Mouse (Mus musculus) urinary bladder, adult 18-20 months (tissue): ENCODE measurements at regions not wholly inside any gene's neighbourhood (a gene's known extent, or its start where the extent isn't known, plus 50 kb on each side); places are given as distances from the start of the nearest gene placed in this dataset.

Experiments used
- DNase-seq, 2 experiments: peaks; one replicate each; pipeline ENCODE4 v3.0.0; 2022; ENCODE audit warnings: low spot score in 2 of 2, mixed read lengths in 2 of 2

DNA sequence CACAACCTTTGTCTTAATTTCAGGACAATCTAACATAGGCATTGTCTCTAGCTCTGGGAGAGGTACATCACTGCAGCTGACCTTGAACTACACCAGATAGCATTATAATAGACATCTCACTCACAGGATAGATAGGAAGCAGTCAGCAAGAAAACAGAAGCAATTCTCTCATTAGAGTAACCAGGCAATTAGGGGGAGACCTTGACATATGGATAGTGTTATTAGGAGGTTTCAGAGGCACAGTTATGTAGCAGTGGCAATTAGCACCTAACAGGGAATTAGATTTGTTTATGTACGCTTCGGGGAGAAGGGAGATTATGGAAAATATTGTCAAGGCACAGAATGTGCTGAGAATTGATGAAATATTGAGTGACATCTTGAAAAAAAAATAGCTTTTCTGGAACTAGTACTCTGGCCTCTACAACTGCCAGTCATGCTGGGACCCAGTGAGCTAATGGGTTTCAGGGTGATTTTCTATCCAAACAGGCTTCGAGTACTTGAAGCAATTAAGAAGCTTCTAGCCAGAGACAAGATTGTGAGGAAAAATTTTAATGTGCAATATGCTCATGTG is 216.8 kb upstream of the Aco1 start:
- no peak for DNase-seq

DNA sequence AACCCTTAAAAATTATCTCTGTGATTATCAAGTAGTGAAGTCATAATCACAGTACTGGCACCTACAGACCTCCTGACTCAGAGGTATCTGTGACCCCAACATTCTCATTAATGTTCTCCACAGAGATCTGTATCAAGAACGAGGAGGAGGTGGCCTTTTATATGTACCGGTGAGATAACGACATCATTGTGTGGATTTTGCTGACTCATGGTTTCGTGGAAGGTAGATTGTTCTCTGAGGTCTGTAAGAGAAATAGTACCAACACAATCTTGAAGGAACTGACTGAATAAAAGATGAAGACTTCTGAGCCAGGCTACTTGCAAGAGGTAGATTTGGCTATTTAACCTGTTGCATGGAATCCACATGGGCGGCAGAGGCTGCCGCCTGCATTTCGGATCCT is 216.3 kb upstream of the Aco1 start:
- DNase-seq = no peak

DNA sequence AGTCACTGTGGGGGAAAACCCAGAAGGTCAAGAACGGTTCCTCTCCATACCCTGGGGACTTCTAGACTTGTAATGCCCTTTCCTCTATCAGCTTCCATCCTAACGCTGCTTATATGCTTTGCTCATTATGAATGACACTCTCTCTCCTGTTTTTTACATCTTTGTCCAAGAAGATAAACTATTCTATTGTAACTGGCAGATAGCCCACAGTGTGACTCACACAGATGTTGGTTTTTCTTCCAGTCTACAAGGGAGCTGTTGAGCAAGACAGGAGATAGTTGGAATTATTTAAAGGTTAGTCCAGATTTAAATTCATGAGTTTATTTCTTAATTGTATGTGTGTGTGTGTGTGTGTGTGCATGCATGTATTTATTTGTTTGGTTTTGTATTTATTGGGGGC is 214.4 kb upstream of the Aco1 start:
- DNase-seq = no peak

DNA sequence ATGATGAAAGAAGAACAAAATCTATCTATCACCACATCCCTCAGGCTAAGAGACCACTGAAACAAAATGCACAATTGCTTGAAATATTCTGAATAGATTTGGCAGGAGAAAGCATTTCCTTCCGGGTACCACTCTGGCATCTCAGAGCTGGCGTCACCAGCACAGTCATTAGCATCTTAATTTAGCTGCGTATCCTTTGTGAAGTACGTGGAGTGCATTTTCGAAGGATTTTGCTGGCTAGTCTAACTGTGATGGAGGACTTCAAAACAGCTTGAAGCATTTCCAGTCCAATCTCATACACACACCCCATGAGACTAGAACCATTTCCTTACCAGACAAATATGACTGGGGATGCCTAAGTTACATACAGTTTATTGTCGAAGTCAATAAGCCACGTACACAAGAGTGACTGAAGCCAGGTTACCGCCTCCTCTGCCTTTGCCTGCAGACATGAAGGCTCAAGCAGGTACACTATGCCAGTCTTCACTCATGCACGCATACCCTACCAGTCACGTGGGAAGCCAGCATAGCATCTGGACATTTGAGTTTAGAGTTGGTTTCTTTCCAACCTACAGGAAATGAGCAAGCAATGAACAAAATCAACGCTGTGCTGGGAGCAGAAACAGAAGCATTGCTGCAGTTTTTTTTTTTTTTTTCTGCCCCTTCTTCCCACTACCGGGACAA is 208.7 kb upstream of the Aco1 start:
- no peak for DNase-seq

DNA sequence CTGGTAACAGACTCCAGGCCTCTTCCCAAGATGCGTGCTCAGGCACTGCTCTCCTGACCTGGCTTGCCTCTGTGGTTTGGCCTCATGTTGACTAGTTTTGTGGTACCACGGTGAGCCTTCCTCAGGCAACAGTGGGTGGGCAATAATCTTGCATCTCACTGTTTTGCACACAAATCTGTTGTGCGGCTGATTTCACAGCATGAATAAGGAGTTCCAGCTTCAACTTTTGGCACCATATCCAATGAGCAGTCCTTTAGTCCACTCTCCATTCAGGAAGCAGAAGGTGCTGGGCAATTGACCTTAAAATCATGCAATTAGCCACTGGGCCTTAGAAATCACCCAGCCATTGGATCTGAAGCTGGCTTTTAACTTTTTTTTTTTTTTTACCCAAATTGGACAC is 184.2 kb upstream of the Aco1 start:
- DNase-seq = no peak

DNA sequence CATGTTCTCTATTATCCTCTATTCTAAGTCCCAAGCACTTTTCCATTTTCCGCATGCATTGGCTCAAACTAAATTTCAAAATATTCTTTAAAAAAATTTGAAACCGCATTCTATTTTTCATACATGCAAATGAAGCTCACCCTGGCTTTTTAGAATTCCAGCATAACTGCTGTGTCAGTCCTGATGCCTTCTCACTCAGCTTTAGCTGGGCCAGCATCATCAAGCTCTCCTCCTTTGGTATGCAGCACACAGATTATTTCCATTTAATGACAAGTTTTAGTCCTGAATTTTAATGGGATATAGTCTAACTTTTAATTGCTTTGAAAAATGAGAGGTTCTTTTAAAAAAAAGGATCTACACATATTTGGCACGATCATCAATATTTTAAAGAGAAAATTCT is 174.9 kb upstream of the Aco1 start:
- no peak for DNase-seq

DNA sequence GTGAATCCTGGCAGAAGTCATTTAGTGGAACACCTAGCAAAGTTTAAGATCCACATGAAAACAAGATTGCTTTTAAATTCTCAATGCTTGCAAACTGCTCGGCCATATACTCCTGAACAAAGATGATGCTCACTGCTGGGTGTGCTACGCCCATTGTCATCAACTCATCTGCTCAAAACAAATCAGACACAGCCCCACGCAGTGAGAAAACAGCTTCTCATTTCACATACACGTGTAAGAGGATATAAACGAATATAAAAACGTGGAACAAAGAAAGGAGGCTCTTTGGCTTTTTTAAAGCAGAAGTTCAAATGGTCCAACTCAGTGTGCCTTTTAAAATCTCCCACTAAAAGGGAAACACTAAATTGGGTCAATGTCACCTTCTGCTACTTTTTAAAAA is 151.5 kb upstream of the Aco1 start:
- no peak for DNase-seq

DNA sequence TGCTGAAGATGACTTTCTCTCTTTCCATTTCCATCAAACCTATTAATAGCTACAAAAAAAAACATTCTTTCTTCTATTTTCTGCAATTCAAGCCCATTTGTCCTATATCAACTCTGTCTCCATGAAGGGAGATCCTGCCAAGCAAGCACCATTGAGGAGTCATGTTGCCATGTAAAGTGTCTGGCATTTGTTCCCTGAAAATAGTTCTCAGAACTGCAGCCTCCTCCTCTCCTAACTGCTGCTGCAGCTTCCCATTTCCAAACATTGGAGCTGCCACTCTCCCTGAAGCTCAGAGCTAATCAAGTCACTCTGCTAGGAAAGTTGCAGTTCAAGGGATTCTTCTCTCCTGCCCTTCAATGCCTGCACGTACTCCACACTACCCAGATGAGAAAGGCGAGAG is 151.0 kb upstream of the Aco1 start:
- DNase-seq = no peak

DNA sequence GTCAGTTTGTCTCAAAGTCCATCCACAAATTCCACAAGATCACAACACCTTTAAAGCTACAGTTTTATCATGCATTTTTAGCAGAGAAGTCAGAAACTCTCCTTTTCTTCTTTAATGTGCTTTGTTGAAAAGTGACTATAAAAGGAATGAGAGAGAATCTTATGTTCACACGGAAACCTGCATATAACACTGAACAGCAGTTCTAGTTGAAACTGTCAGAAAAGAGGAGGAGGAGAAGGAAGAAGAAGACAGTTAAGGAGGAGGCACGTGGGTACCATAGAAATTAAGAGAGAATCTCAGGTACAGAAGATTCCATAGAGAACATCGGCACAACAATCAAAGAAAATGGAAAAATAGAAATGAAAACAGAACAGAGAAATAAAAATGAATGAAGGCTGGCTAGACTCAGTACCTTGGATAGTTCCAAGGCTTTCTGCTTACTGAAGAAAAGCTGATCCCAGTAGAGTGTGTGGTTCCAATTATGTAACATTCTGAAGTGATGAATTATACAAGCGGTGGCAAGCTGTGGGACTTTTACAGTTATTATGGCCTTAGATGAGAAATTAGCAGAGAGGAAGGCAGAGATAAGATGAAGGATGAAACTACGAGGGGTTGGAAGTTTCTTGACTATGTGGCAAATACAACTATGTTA is 144.0 kb upstream of the Aco1 start:
- no peak for DNase-seq

DNA sequence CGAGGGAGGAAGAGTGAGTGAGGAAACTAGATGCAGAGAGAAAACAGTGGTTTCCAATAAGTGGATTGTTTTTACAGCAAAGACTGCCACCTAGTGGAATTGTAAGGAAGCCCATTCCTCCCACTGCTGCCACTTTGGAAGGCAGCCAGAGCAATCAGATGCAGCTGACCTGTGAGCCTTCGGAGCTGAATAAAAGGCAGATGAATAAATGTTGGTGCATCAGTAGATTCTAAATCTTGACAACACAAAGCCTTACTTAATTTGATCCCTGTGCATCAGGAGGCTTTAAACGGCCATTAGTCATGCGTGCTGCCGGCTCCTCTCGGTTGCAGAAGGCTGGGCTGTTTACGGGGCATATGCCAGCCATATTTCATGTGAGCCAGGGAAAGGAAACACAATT is 128.2 kb upstream of the Aco1 start:
- DNase-seq = peak; percentile 11 to 15

DNA sequence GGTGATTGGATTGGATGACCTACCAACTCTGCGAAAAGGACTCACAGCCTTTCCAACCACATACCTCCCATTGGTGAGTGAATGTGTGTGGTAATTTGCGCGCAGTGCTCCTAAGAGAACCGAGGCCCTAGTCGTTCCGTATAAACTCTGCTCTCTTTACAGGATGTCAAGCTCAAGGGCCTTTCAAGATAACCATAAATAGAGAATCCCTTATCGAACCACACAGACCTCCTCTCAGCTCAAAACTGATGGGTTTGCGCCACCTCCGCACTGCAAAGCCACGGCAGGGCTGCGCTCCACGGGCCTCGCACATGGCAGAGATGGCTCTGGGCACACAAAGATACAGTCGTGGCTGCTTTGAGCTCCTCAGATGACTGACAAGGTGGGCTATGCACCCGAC is 126.0 kb upstream of the Aco1 start:
- DNase-seq = no peak

DNA sequence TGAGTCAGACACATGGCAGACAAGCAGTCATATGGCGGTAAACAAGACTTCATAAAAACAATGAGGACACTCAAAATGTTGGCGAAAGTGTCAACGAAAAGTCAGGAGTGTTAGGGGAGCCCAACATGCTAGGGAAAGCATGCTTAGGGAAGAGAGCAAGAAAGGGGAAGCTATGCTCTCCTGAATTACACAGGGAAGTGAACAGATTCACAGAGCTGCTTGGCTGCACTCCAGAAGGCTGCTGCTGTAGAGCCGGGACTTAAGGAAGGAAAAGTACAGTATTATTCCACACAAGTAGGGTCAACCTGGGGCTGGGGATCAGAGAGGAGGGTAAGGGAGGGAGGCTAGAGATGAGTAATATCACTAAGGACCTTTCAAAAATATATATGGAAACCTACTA is 124.7 kb upstream of the Aco1 start:
- no peak for DNase-seq

DNA sequence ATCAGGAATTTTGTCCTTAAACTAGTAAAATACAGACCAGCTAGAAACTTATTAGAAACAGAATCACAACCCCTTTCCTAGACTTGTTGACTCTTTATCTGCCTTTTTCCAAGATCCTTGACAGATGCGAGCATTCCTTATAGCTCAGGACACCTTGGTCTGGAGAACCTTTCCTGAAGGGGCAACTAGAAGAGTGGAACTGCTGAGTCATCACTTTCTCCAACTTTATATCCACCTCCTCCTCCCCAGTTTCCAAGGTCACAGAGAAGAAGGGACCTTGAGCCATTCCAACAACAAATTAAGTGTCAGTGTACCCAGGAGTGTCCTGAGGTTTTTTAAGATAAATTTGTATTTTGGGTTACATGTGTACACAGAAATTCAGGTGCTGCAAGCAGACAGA is 111.5 kb upstream of the Aco1 start:
- no peak for DNase-seq

DNA sequence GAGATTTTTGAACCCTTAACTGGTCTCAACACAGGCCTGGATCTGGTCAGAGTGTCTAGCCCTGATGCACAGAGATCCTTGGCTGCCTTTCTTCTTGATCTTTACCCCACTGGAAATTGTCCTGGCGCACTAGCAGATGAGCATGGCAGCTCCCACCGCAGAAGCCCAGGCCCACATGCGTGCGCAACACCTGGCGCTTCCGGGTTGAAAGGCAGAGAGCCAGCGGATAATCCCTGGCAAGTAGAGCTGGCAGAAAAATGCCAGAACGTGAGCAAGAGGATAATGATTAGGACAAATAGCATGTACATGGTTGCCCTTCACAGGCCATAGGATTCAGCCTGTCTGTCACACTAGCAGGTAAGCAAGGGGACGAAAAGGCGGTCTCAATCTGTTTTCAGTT is 95.0 kb upstream of the Aco1 start:
- DNase-seq = no peak

DNA sequence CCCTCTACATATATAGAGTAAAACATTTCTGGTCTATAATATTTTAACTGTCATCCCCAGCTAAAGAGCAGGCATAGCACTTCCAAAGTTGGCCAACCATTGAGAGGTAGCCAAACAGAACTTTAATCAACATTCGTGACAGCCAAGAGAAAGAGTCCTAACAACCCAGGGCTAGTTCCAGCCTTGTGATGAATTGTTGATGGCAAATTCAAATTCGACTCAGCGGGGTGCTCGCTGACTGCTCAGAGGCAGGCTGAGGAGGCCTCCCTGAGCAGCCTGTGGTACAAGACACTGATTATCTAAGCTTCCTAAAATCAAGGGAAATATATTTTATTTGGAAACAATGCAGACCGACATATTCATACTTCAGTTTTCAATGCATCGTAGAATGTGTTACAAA is 93.8 kb upstream of the Aco1 start:
- no peak for DNase-seq

DNA sequence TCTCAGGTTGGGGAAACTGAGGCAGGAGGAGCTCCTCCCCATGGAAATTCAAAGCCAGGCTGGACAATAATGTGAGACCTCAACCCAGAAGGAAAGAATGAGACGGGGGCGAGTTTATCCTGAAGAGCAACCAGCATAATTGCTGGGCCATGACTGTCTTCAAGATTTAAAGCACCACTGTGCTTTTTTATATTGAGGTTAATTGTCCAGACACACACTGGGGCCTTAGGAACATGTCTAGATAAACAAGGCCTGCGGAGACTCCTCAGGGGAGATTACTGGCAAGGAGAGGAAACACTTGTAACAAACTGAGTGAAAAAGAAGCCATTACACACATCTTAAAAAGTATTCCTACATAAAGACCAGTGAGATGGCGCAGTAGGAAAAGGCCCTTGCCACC is 91.0 kb upstream of the Aco1 start:
- DNase-seq = no peak

DNA sequence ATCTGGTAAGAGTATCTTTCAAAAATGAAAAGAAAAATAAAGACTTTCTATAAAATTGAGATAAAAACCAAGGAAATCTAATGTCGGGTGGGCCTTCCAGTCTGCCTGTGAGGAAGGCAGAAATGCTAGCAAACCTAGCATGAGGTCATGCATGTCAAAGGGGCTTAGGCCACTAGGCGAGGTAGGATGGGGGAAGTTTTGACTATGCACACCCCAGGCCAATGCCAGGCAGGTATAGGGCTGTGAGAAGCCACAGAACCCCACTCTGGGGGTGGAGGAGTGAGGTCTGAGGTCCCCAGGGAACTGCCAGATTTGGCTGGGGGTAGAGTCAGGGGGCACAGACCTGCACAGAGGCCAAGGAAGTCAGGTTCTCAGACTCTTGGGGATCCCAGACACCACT is 89.5 kb upstream of the Aco1 start:
- DNase-seq = no peak

DNA sequence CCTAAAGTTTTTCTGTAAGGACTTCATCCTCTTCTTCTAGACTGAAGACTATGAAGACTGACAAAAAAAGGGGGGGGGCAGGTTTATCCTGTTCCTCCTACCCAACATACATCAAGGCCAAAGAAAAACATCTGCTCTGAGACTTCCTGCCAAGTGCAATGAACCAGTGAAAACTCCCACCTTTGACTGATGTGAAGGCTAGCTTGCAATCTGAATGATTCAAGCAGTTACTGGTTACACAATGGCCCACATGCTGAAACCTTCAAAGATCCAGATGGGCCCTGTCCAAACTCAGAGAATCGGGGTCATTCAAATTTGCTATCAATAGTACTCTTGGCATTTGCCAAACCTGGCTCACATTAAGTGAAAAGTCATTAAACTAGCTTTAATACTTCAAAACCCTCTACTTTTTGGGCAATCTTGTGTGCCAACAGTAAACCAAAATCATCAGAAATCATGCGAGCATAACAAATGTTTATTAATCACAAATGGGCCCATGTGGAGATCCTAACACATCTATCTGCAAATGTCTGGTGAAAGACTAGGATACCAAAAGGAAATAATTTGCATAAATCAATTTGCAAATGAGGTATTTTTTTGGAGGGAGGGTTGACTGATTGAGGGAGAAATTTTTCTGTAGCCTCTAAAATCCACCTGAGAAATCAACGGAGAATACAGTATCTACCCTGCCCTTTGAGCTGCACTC is 79.0 kb upstream of the Aco1 start:
- DNase-seq = no peak

DNA sequence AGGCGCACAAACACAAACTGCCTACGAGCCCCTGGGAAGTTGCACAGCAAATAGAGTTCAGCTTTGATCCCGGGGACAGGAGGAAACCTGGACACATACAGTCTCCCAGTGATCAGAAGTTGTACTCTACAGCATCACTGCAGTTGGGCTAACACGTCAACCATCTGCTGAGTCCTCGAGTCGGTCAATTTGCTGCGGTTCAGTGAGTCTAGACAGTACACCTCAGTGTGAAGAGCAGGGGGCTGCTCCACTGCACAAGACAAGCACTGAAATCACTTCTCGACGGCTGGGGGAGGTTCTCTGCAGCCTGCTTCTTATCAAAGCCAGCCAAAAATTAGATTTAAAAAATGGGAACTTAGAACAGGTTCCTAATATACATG is 78.4 kb upstream of the Aco1 start:
- DNase-seq = no peak

DNA sequence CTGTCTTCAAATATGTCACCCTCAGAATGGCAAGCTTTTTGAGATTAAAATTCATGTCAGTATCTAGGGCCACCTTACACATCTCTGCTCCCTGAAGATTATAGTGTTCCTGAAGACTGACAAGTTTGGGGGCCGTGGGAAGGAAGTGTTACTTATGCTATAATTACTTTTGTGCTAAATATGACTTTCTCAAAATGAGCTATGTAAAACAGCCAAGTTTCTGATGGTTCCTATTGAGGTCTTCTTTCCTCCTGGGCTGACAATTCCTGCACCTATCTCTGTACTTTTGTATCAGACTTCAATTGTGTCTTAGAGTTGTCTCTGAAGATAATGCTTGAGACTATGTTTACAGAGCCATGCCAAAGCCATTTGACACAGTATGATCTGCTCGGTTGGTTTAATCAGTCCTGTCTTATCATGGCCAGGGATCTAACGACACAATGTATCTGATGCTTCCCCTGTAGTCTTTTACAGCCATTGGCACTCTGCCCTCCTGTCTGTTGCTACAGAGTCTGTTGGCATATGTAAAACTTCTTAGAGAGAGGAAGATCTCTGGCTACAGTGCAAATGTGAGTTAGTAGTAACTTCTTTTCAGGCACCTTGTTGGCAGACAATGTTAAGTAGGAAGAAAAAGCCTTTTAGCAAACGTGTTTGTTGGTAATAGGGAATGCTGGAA is 71.8 kb upstream of the Aco1 start:
- DNase-seq = no peak

DNA sequence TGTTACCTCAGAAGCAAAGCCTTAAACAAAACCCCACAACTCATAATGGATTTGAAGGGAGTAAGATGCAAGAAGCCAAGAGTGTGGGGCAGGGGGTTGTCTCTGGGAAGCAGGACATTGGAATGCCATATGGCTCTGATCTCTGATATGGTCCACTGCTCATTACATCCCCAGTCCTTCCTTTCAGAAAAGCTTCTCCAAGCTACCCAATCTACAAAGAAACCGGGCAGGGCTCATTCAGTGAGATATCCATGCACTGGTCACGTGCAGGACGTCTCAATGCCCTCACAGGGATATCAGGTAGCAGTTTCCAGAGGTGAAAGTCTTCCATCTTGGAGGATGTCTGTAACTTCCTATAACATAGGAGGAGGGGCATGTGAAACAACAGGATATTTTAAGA is 61.8 kb upstream of the Aco1 start:
- no peak for DNase-seq

DNA sequence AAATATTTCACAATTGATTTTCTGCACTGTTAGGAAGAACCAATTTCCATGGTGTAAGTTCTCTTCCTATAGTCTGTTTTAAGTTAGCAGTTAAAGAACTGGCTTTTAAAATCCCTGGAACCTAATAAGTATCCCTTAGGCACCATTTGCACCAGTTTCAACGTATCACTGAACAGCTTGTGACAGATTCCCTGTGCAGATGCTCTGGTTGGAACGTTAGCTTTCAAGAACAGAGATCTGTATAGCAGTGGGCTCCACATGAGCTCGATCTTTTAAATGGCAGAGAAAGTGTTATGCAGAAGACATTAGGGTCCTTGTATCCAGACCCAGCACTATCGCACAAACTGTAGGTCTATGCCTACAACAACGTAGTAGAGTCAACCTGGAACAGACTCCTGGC is 52.6 kb upstream of the Aco1 start:
- no peak for DNase-seq
